Mouse (Mus musculus) midbrain, postnatal 0 days (tissue): Measurements from ENCODE around the gene Lhb. TPM values are rescaled to one million over a fixed set of nuclear protein-coding genes. Genes with fewer than 3 reads are reported as not detected.
A peak's percentile ranks its signal among the peaks of the same experiment; 100 is the strongest.

Experiments
- ATAC-seq: fragments of 200-750 bp; cut with Nextera tagmentation; 2 replicates; pipeline ENCODE4 v1.8.0; 2017; ENCODE audit warnings: moderate number of reproducible peaks, mild to moderate bottlenecking, moderate TSS enrichment, moderate library complexity; ENCODE audit not compliant: low FRiP score
- DNase-seq: peaks from one replicate; pipeline ENCODE4 v3.0.0-alpha.2; 2015; ENCODE audit warnings: low spot score
- H3K27ac ChIP-seq: fragments of 300-500 bp; sonication (generic); 2 replicates; pipeline ENCODE4 v1.5.1; 2014; ENCODE audit warnings: low read depth, mild to moderate bottlenecking, low read length, mixed read lengths
- H3K27me3 ChIP-seq: fragments of 300-500 bp; sonication (generic); 2 replicates; pipeline ENCODE4 v1.6.1; 2014; ENCODE audit warnings: low read length, control low read depth, mixed read lengths; ENCODE audit not compliant: insufficient read depth
- H3K36me3 ChIP-seq: fragments of 300-500 bp; sonication (generic); 2 replicates; pipeline ENCODE4 v1.6.1; 2014; ENCODE audit warnings: low read length, control low read depth, mixed read lengths; ENCODE audit not compliant: insufficient read depth
- H3K4me1 ChIP-seq: fragments of 300-500 bp; sonication (generic); 2 replicates; pipeline ENCODE4 v1.6.1; 2014; ENCODE audit warnings: mild to moderate bottlenecking, control low read depth, antibody characterized with exemption, low read length, mixed read lengths; ENCODE audit not compliant: insufficient read depth
- H3K4me2 ChIP-seq: fragments of 300-500 bp; sonication (generic); 2 replicates; pipeline ENCODE4 v1.6.1; 2014; ENCODE audit warnings: low read depth, mild to moderate bottlenecking, low read length, mixed read lengths; ENCODE audit not compliant: poor library complexity, severe bottlenecking
- H3K4me3 ChIP-seq: fragments of 300-500 bp; sonication (generic); 2 replicates; pipeline ENCODE4 v1.5.1; 2014; ENCODE audit warnings: low read depth, mild to moderate bottlenecking, low read length, moderate library complexity
- H3K9ac ChIP-seq: fragments of 300-500 bp; sonication (generic); replicated peaks from 2 replicates; pipeline ENCODE4 v1.6.1; 2014; ENCODE audit warnings: mild to moderate bottlenecking, low read length, moderate library complexity, mixed read lengths; ENCODE audit not compliant: poor library complexity, severe bottlenecking
- H3K9me3 ChIP-seq: fragments of 300-500 bp; sonication (generic); 2 replicates; pipeline ENCODE4 v1.6.1; 2016; ENCODE audit warnings: low read length, control low read depth
- CTCF ChIP-seq: IDR thresholded peaks from 2 replicates; pipeline ENCODE4 v1.5.1; 2016; ENCODE audit warnings: antibody characterized with exemption, mild to moderate bottlenecking
- WGBS: fragments of 180-500 bp; shearing (Covaris S2); extraction: QIAGEN DNeasy Blood & Tissue Kit; methylation state at CpG from one replicate; pipeline ENCODE4 v1.1.7; 2014; 5-methylcytosine and 5-hydroxymethylcytosine counted together
- polyA plus RNA-seq: library from polyadenylated mRNA; unstranded; fragments of >200 nt; fragmentation: Nextera tagmentation; extraction: Ambion mirVana; gene quantifications from 2 replicates; pipeline ENCODE4 v1.2.1, GENCODE M21; 2015
- total RNA-seq: library from RNA; depleted of rRNA; stranded (reverse); fragments of >200 nt; gene quantifications from 2 replicates; pipeline ENCODE4 v1.2.3, GENCODE M21; 2014; rRNA removed

Gene Lhb
- total RNA-seq, result 1.8 TPM in 1 of 2 replicates, not detected in the other
- polyA plus RNA-seq, result 0.32 and 0.70 TPM in 2 replicates

GRCm38 (mm10) chr7:45420615-45420919 lies at the start of gene Lhb:
Gene Lhb (plus strand): TSS chr7:45420820.
- Histone ChIP-seq H3K9me3 (no peaks in the 10 kb centered on the region), H3K4me3 (no peak within 1 kb of the TSS), H3K27ac (no peak within 1 kb of the TSS), H3K27me3 (peaks cover 44% of the 10 kb centered on the region), H3K4me1 (no peaks in the 10 kb centered on the region), H3K9ac (no peak within 1 kb of the TSS), H3K4me2 (no peak within 1 kb of the TSS), H3K36me3 (peaks cover 46% of the 10 kb centered on the region)
- DNase-seq, result no peak
- ATAC-seq, result no peak
- TF ChIP-seq CTCF, result no peak
- WGBS, result 56% methylated on average over 6 of the region's 6 CpGs

- no peak overlapping the region for H3K27ac ChIP-seq
- DNase-seq (no peak), ATAC-seq (no peak)
- no peak for TF ChIP-seq CTCF
- peaks cover 15% of the 10 kb centered on the region; the same call in 1 of the 2 replicates for H3K4me1 ChIP-seq
- peaks cover 26% of the 10 kb centered on the region for H3K36me3 ChIP-seq
- no peak overlapping the region for H3K4me3 ChIP-seq
- no peaks in the 10 kb centered on the region for H3K27me3 ChIP-seq
- WGBS, result 82% methylated on average over 5 of the region's 5 CpGs
- H3K9ac ChIP-seq, result no peak overlapping the region
- no peak overlapping the region for H3K4me2 ChIP-seq
- H3K9me3 ChIP-seq, result no peaks in the 10 kb centered on the region
Observed at GRCm38 (mm10) chr7:45372371-45372770, 48.2 kb upstream of the Lhb start.

- Histone ChIP-seq H3K36me3 (peaks cover 41% of the 10 kb centered on the region), H3K27ac (no peak overlapping the region), H3K9ac (no peak overlapping the region), H3K4me3 (no peak overlapping the region), H3K4me2 (no peak overlapping the region), H3K4me1 (0 out of 2 replicates have a peak, but pooled peaks cover 2% of the 10 kb centered on the region), H3K9me3 (no peaks in the 10 kb centered on the region), H3K27me3 (no peaks in the 10 kb centered on the region)
- DNase-seq (no peak), ATAC-seq (no peak)
- TF ChIP-seq CTCF, result no peak
- WGBS, result 93% methylated on average over 8 of the region's 8 CpGs
Observed at GRCm38 (mm10) chr7:45374620-45375019, 46.0 kb upstream of the Lhb start.

- ATAC-seq (no peak), DNase-seq (no peak)
- TF ChIP-seq CTCF, result no peak
- Histone ChIP-seq H3K27ac (no peak overlapping the region), H3K9me3 (no peaks in the 10 kb centered on the region), H3K4me2 (no peak overlapping the region), H3K4me3 (no peak overlapping the region), H3K36me3 (peaks cover 51% of the 10 kb centered on the region), H3K4me1 (no peaks in the 10 kb centered on the region), H3K27me3 (no peaks in the 10 kb centered on the region), H3K9ac (no peak overlapping the region)
- WGBS, result 79% methylated on average over 1 of the region's 1 CpGs
Observed at GRCm38 (mm10) chr7:45376057-45376456, 44.6 kb upstream of the Lhb start.

- TF ChIP-seq CTCF, result peak; percentile 45
- H3K4me2 ChIP-seq, result no peak overlapping the region
- ATAC-seq (no peak), DNase-seq (no peak)
- peaks cover 75% of the 10 kb centered on the region for H3K36me3 ChIP-seq
- no peak overlapping the region for H3K9ac ChIP-seq
- H3K4me1 ChIP-seq, result no peaks in the 10 kb centered on the region
- H3K9me3 ChIP-seq, result no peaks in the 10 kb centered on the region
- no peak overlapping the region for H3K4me3 ChIP-seq
- WGBS, result 91% methylated on average over 3 of the region's 3 CpGs
- H3K27ac ChIP-seq, result no peak overlapping the region
- H3K27me3 ChIP-seq, result no peaks in the 10 kb centered on the region
Observed at GRCm38 (mm10) chr7:45386077-45386476, 34.5 kb upstream of the Lhb start.

- H3K27ac ChIP-seq, result peak overlapping the region; percentile 97
- no peaks in the 10 kb centered on the region for H3K27me3 ChIP-seq
- 1% methylated on average over 20 of the region's 20 CpGs for WGBS
- H3K9ac ChIP-seq, result peak overlapping the region; percentile 74
- peak overlapping the region; percentile 92 for H3K4me2 ChIP-seq
- ATAC-seq (peak; percentile 74), DNase-seq (peak; percentile 83)
- no peaks in the 10 kb centered on the region for H3K9me3 ChIP-seq
- peak overlapping the region; percentile 72 for H3K4me3 ChIP-seq
- H3K4me1 ChIP-seq, result peaks cover 8% of the 10 kb centered on the region
- no peak for TF ChIP-seq CTCF
- H3K36me3 ChIP-seq, result peaks cover 13% of the 10 kb centered on the region
Observed at GRCm38 (mm10) chr7:45395129-45395541, 25.5 kb upstream of the Lhb start.
